Mouse (Mus musculus) embryonic facial prominence, embryonic 15.5 days (tissue): ENCODE data around the gene Megf11. TPM values are rescaled to one million over a fixed set of nuclear protein-coding genes. Genes with fewer than 3 reads are reported as not detected.

Source experiments
- ATAC-seq: fragments of 200-750 bp; cut with Nextera tagmentation; 2 replicates; pipeline ENCODE4 v1.8.0; 2017; ENCODE audit warnings: low read depth, moderate TSS enrichment; ENCODE audit not compliant: insufficient number of reproducible peaks, low FRiP score, low TSS enrichment
- H3K27ac ChIP-seq: fragments of 300-500 bp; sonication (generic); replicated peaks from 2 replicates; pipeline ENCODE4 v1.5.1; 2015; ENCODE audit warnings: mild to moderate bottlenecking, inconsistent platforms
- H3K27me3 ChIP-seq: fragments of 300-500 bp; sonication (generic); 2 replicates; pipeline ENCODE4 v1.6.1; 2015; ENCODE audit warnings: inconsistent platforms
- H3K36me3 ChIP-seq: fragments of 300-500 bp; sonication (generic); 2 replicates; pipeline ENCODE4 v1.6.1; 2015; ENCODE audit warnings: mild to moderate bottlenecking, inconsistent platforms
- H3K4me1 ChIP-seq: fragments of 300-500 bp; sonication (generic); 2 replicates; pipeline ENCODE4 v1.6.1; 2015; ENCODE audit warnings: inconsistent platforms
- H3K4me2 ChIP-seq: fragments of 300-500 bp; sonication (generic); replicated peaks from 2 replicates; pipeline ENCODE4 v1.6.1; 2015; ENCODE audit warnings: mild to moderate bottlenecking, inconsistent platforms
- H3K4me3 ChIP-seq: fragments of 300-500 bp; sonication (generic); replicated peaks from 2 replicates; pipeline ENCODE4 v1.5.1; 2015; ENCODE audit warnings: mild to moderate bottlenecking, inconsistent platforms
- H3K9ac ChIP-seq: fragments of 300-500 bp; sonication (generic); 2 replicates; pipeline ENCODE4 v1.6.1; 2015; ENCODE audit warnings: inconsistent platforms
- H3K9me3 ChIP-seq: fragments of 300-500 bp; sonication (generic); replicated peaks from 2 replicates; pipeline ENCODE4 v1.6.1; 2016; ENCODE audit warnings: inconsistent platforms
- WGBS: fragments of 180-500 bp; shearing (Covaris S2); methylation state at CpG from one replicate; pipeline ENCODE4 v1.1.7; 2015; 5-methylcytosine and 5-hydroxymethylcytosine counted together
- polyA plus RNA-seq: library from polyadenylated mRNA; unstranded; fragments of >200 nt; fragmentation: Nextera tagmentation; extraction: Ambion mirVana; gene quantifications from 2 replicates; pipeline ENCODE4 v1.2.1, GENCODE M21; 2015

The Megf11 gene
- polyA plus RNA-seq, 1 experiment from 2014 or later = 1.9 TPM

- H3K9ac ChIP-seq = no peak overlapping the region
- H3K27me3 ChIP-seq = no peaks in the 10 kb centered on the region
- no peaks in the 10 kb centered on the region for H3K9me3 ChIP-seq
- no peak overlapping the region for H3K4me2 ChIP-seq
- no peaks in the 10 kb centered on the region for H3K36me3 ChIP-seq
- 6% methylated on average over 1 of the region's 1 CpGs for WGBS
- H3K27ac ChIP-seq = no peak overlapping the region
- 0 out of 2 replicates have a peak, but pooled peaks cover 4% of the 10 kb centered on the region for H3K4me1 ChIP-seq
- H3K4me3 ChIP-seq = no peak overlapping the region
- ATAC-seq = no peak
Measured at GRCm38 (mm10) chr9:64397108-64397507, 11.7 kb downstream of the Megf11 start.

- ATAC-seq = no peak
- H3K4me1 ChIP-seq = 0 out of 2 replicates have a peak, but pooled peaks cover 4% of the 10 kb centered on the region
- no peaks in the 10 kb centered on the region for H3K36me3 ChIP-seq
- no peaks in the 10 kb centered on the region for H3K27me3 ChIP-seq
- no peak overlapping the region for H3K27ac ChIP-seq
- H3K4me2 ChIP-seq = no peak overlapping the region
- H3K4me3 ChIP-seq = no peak overlapping the region
- 65% methylated on average over 8 of the region's 8 CpGs for WGBS
- H3K9ac ChIP-seq = no peak overlapping the region
- no peaks in the 10 kb centered on the region for H3K9me3 ChIP-seq
Measured at GRCm38 (mm10) chr9:64399121-64399520, 13.7 kb downstream of the Megf11 start.

- 59% methylated on average over 8 of the region's 8 CpGs for WGBS
- H3K4me3 ChIP-seq = no peak overlapping the region
- H3K4me2 ChIP-seq = no peak overlapping the region
- no peak overlapping the region for H3K9ac ChIP-seq
- no peak for ATAC-seq
- H3K9me3 ChIP-seq = no peaks in the 10 kb centered on the region
- H3K36me3 ChIP-seq = no peaks in the 10 kb centered on the region
- H3K27ac ChIP-seq = no peak overlapping the region
- no peaks in the 10 kb centered on the region for H3K27me3 ChIP-seq
- H3K4me1 ChIP-seq = no peaks in the 10 kb centered on the region
Measured at GRCm38 (mm10) chr9:64402141-64402540, 16.7 kb downstream of the Megf11 start.

- Histone ChIP-seq H3K27ac (no peak overlapping the region), H3K4me2 (no peak overlapping the region), H3K4me3 (no peak overlapping the region), H3K9ac (no peak overlapping the region), H3K9me3 (no peaks in the 10 kb centered on the region), H3K36me3 (no peaks in the 10 kb centered on the region), H3K27me3 (no peaks in the 10 kb centered on the region), H3K4me1 (no peaks in the 10 kb centered on the region)
- 85% methylated on average over 2 of the region's 2 CpGs for WGBS
- no peak for ATAC-seq
Measured at GRCm38 (mm10) chr9:64406841-64407240, 21.4 kb downstream of the Megf11 start.

DNA sequence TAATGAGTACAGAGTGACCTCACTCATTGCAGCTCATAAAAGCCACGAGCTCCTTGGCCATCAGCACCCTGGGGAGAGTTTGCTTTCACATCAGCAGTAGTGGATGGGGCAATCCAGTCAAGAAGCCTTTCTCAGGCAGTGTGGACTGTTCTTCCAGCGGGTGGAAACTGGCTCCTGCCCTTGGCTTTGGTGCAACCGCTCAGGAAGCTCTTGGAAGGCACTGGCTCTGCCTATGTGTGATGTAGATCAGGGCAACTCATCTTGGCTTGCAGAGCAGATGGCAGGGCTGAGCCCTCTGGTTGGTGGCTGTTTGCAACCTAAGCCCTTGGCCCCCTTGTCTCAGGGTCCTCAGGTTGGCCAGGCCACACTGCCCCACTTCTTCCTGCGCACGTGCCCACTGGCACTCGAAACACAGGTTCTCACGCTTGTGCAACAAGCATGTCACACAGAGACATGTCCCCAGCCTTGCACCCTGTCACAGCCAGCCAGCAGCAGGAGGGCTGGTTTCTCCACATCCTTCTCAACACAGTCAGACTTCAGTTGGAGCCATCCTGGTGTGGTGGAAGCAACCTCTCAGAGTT is 22.1 kb downstream of the Megf11 start:
- Histone ChIP-seq H3K27me3 (no peaks in the 10 kb centered on the region), H3K4me3 (no peak overlapping the region), H3K9me3 (no peaks in the 10 kb centered on the region), H3K36me3 (no peaks in the 10 kb centered on the region), H3K27ac (no peak overlapping the region), H3K4me1 (no peaks in the 10 kb centered on the region), H3K9ac (no peak overlapping the region), H3K4me2 (no peak overlapping the region)
- ATAC-seq = no peak
- 77% methylated on average over 7 of the region's 7 CpGs for WGBS

DNA sequence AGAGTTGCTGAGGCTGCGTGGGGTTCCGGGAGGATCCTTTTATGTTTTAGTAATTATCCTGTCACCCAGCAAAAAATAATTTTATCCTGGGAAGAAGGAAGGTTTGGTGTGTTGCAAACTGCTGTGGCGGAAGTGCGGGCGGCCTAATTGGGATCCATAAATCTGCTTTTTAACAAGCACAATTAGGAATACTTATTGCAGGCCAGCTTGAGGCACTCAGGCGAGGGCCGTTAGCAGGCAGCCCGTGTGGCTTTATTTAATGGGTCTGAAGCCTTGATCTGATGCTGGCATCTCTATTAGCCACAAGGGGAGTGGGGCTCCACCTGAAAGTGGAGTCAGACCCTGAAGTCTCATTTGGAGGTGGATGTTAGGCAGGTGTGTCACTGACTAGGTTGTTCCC is 23.4 kb downstream of the Megf11 start:
- no peak for ATAC-seq
- H3K4me1 ChIP-seq = no peaks in the 10 kb centered on the region
- no peak overlapping the region for H3K4me3 ChIP-seq
- H3K27ac ChIP-seq = no peak overlapping the region
- no peak overlapping the region for H3K9ac ChIP-seq
- no peak overlapping the region for H3K4me2 ChIP-seq
- 74% methylated on average over 8 of the region's 8 CpGs for WGBS
- no peaks in the 10 kb centered on the region for H3K9me3 ChIP-seq
- no peaks in the 10 kb centered on the region for H3K36me3 ChIP-seq
- no peaks in the 10 kb centered on the region for H3K27me3 ChIP-seq

DNA sequence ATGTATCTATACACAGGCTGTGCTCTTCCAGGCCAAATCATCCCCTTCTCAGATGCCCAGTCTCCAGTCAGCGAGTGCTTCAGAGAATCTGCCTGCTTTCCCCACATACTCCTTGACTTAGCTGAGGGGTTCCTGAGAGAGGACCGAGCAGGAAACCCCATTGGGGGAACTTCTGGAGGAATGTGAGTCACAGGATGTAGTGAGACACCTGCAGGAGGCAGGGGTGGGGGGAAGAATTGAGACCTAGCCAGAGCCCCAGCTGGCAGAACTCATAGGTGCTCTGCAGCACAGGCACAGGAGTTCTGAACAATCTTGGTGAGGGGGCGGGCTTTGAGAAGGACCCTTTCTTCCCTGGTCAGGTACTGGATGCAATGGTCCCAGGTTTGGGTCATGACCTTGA is 35.0 kb downstream of the Megf11 start:
- H3K4me3 ChIP-seq = no peak overlapping the region
- H3K36me3 ChIP-seq = no peaks in the 10 kb centered on the region
- H3K4me1 ChIP-seq = no peaks in the 10 kb centered on the region
- no peaks in the 10 kb centered on the region for H3K9me3 ChIP-seq
- H3K4me2 ChIP-seq = no peak overlapping the region
- ATAC-seq = no peak
- no peak overlapping the region for H3K27ac ChIP-seq
- 66% methylated on average over 3 of the region's 3 CpGs for WGBS
- no peaks in the 10 kb centered on the region for H3K27me3 ChIP-seq
- no peak overlapping the region for H3K9ac ChIP-seq

- Histone ChIP-seq H3K4me3 (no peak overlapping the region), H3K27me3 (no peaks in the 10 kb centered on the region), H3K9ac (no peak overlapping the region), H3K4me1 (no peaks in the 10 kb centered on the region), H3K27ac (no peak overlapping the region), H3K36me3 (no peaks in the 10 kb centered on the region), H3K9me3 (no peaks in the 10 kb centered on the region), H3K4me2 (no peak overlapping the region)
- no peak for ATAC-seq
- 74% methylated on average over 8 of the region's 8 CpGs for WGBS
Measured at GRCm38 (mm10) chr9:64421986-64422616, 36.7 kb downstream of the Megf11 start.

- ATAC-seq = no peak
- 92% methylated on average over 1 of the region's 1 CpGs for WGBS
- Histone ChIP-seq H3K4me3 (no peak overlapping the region), H3K27me3 (no peaks in the 10 kb centered on the region), H3K36me3 (no peaks in the 10 kb centered on the region), H3K9me3 (no peaks in the 10 kb centered on the region), H3K4me1 (no peaks in the 10 kb centered on the region), H3K27ac (no peak overlapping the region), H3K4me2 (no peak overlapping the region), H3K9ac (no peak overlapping the region)
Measured at GRCm38 (mm10) chr9:64423912-64424311, 38.5 kb downstream of the Megf11 start.

- no peak overlapping the region for H3K4me2 ChIP-seq
- no peaks in the 10 kb centered on the region for H3K4me1 ChIP-seq
- H3K9me3 ChIP-seq = no peaks in the 10 kb centered on the region
- no peaks in the 10 kb centered on the region for H3K36me3 ChIP-seq
- H3K4me3 ChIP-seq = no peak overlapping the region
- whole genome bisulfite sequencing = 78% methylated on average over 2 of the region's 2 CpGs
- no peak for ATAC-seq
- H3K27me3 ChIP-seq = no peaks in the 10 kb centered on the region
- H3K9ac ChIP-seq = no peak overlapping the region
- no peak overlapping the region for H3K27ac ChIP-seq
Measured at GRCm38 (mm10) chr9:64436121-64436520, 50.7 kb downstream of the Megf11 start.

- no peaks in the 10 kb centered on the region for H3K9me3 ChIP-seq
- no peak overlapping the region for H3K4me3 ChIP-seq
- no peak overlapping the region for H3K27ac ChIP-seq
- no peak for ATAC-seq
- H3K4me1 ChIP-seq = no peaks in the 10 kb centered on the region
- H3K4me2 ChIP-seq = no peak overlapping the region
- H3K36me3 ChIP-seq = no peaks in the 10 kb centered on the region
- WGBS = 86% methylated on average over 7 of the region's 7 CpGs
- no peaks in the 10 kb centered on the region for H3K27me3 ChIP-seq
- no peak overlapping the region for H3K9ac ChIP-seq
Measured at GRCm38 (mm10) chr9:64440101-64440500, 54.7 kb downstream of the Megf11 start.

DNA sequence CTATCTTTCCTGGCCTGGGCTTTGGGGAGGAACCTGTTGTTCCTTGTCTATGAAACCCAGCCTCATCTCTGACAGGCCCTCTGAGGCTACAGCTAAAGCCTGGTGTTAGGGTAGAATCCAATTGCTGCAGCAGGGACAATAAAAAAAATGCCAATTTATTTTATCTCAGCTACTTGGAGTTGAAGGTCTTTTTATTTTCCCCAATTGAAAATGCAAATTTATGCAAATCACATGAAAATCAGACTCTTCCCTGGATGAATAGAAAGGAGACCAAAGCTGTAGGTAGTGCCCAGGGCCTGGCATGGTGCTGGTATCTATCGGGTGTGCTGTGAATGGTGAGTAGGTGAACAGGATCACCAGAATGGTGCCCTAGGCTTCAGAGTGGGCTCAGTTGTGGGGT is 60.6 kb downstream of the Megf11 start:
- Histone ChIP-seq H3K9ac (no peak overlapping the region), H3K4me3 (no peak overlapping the region), H3K36me3 (no peaks in the 10 kb centered on the region), H3K4me2 (no peak overlapping the region), H3K27me3 (no peaks in the 10 kb centered on the region), H3K27ac (no peak overlapping the region), H3K9me3 (no peaks in the 10 kb centered on the region), H3K4me1 (peaks cover 18% of the 10 kb centered on the region)
- WGBS = 96% methylated on average over 1 of the region's 1 CpGs
- ATAC-seq = no peak
